Mouse (Mus musculus): ENCODE measurements around the gene Sipa1l1. TPM values are rescaled to one million over a fixed set of nuclear protein-coding genes. Genes with fewer than 3 reads are reported as not detected.

Gene Sipa1l1
- polyA plus RNA-seq, 1 experiment from 2014 or later = 37.2 TPM

- H3K36me3 ChIP-seq (ENCODE audit: control insufficient read depth, insufficient read depth, low read length) = peaks cover 12% of the 10 kb centered on the region
- H3K4me2 ChIP-seq = no peak overlapping the region
- H3K27me3 ChIP-seq (ENCODE audit: control insufficient read depth, insufficient read depth, low read length) = no peaks in the 10 kb centered on the region
- H3K9me3 ChIP-seq (replicated peaks; ENCODE audit: control insufficient read depth, low read length) = no peaks in the 10 kb centered on the region
- no peak for ATAC-seq (replicated peaks; ENCODE audit: insufficient number of reproducible peaks, low FRiP score, low TSS enrichment)
- peaks cover 22% of the 10 kb centered on the region for H3K4me1 ChIP-seq (ENCODE audit: control insufficient read depth, insufficient read depth, low read length)
- no peak overlapping the region for H3K9ac ChIP-seq (ENCODE audit: low read depth, low read length)
- no peak overlapping the region for H3K4me3 ChIP-seq (ENCODE audit: low read depth, low read length)
- 23% methylated on average over 4 of the region's 4 CpGs for WGBS (ENCODE audit: insufficient replicate concordance)
- peak overlapping the region; percentile 6; the same call in 1 of the 2 replicates for H3K27ac ChIP-seq (ENCODE audit: low read depth, low read length)
Measured at GRCm38 (mm10) chr12:82415690-82416364, 246.7 kb downstream of the Sipa1l1 start.

GRCm38 (mm10) chr12:82419027-82419426 lies 249.9 kb downstream of the Sipa1l1 start:
- Histone ChIP-seq H3K27me3 (ENCODE audit: control insufficient read depth, insufficient read depth, low read length) (no peaks in the 10 kb centered on the region), H3K36me3 (ENCODE audit: control insufficient read depth, insufficient read depth, low read length) (peaks cover 19% of the 10 kb centered on the region), H3K4me1 (ENCODE audit: control insufficient read depth, insufficient read depth, low read length) (peaks cover 22% of the 10 kb centered on the region), H3K9me3 (replicated peaks; ENCODE audit: control insufficient read depth, low read length) (no peaks in the 10 kb centered on the region), H3K27ac (ENCODE audit: low read depth, low read length) (no peak overlapping the region), H3K9ac (ENCODE audit: low read depth, low read length) (no peak overlapping the region), H3K4me3 (ENCODE audit: low read depth, low read length) (no peak overlapping the region), H3K4me2 (no peak overlapping the region)
- no peak for ATAC-seq (replicated peaks; ENCODE audit: insufficient number of reproducible peaks, low FRiP score, low TSS enrichment)
- 87% methylated on average over 8 of the region's 8 CpGs for WGBS (ENCODE audit: insufficient replicate concordance)

- H3K4me3 ChIP-seq (ENCODE audit: low read depth, low read length) = no peak overlapping the region
- H3K4me1 ChIP-seq (ENCODE audit: control insufficient read depth, insufficient read depth, low read length) = peaks cover 4% of the 10 kb centered on the region
- 80% methylated on average over 15 of the region's 15 CpGs for WGBS (ENCODE audit: insufficient replicate concordance)
- no peaks in the 10 kb centered on the region for H3K27me3 ChIP-seq (ENCODE audit: control insufficient read depth, insufficient read depth, low read length)
- ATAC-seq (replicated peaks; ENCODE audit: insufficient number of reproducible peaks, low FRiP score, low TSS enrichment) = no peak
- peaks cover 11% of the 10 kb centered on the region for H3K36me3 ChIP-seq (ENCODE audit: control insufficient read depth, insufficient read depth, low read length)
- H3K9me3 ChIP-seq (replicated peaks; ENCODE audit: control insufficient read depth, low read length) = no peaks in the 10 kb centered on the region
- H3K4me2 ChIP-seq = no peak overlapping the region
- no peak overlapping the region for H3K9ac ChIP-seq (ENCODE audit: low read depth, low read length)
- peak overlapping the region; percentile 50; the same call in 1 of the 2 replicates for H3K27ac ChIP-seq (ENCODE audit: low read depth, low read length)
Measured at GRCm38 (mm10) chr12:82424783-82425182, 255.7 kb downstream of the Sipa1l1 start.

GRCm38 (mm10) chr12:82425853-82426252 lies 256.7 kb downstream of the Sipa1l1 start:
- Histone ChIP-seq H3K36me3 (ENCODE audit: control insufficient read depth, insufficient read depth, low read length) (peaks cover 11% of the 10 kb centered on the region), H3K27me3 (ENCODE audit: control insufficient read depth, insufficient read depth, low read length) (no peaks in the 10 kb centered on the region), H3K4me3 (ENCODE audit: low read depth, low read length) (no peak overlapping the region), H3K9ac (ENCODE audit: low read depth, low read length) (no peak overlapping the region), H3K4me2 (no peak overlapping the region), H3K27ac (ENCODE audit: low read depth, low read length) (no peak overlapping the region), H3K4me1 (ENCODE audit: control insufficient read depth, insufficient read depth, low read length) (no peaks in the 10 kb centered on the region; the same call in 1 of the 2 replicates), H3K9me3 (replicated peaks; ENCODE audit: control insufficient read depth, low read length) (no peaks in the 10 kb centered on the region)
- WGBS (ENCODE audit: insufficient replicate concordance) = 87% methylated on average over 11 of the region's 11 CpGs
- no peak for ATAC-seq (replicated peaks; ENCODE audit: insufficient number of reproducible peaks, low FRiP score, low TSS enrichment)

- Histone ChIP-seq H3K4me3 (ENCODE audit: low read depth, low read length) (no peak overlapping the region), H3K9ac (ENCODE audit: low read depth, low read length) (no peak overlapping the region), H3K27me3 (ENCODE audit: control insufficient read depth, insufficient read depth, low read length) (no peaks in the 10 kb centered on the region), H3K9me3 (replicated peaks; ENCODE audit: control insufficient read depth, low read length) (no peaks in the 10 kb centered on the region), H3K36me3 (ENCODE audit: control insufficient read depth, insufficient read depth, low read length) (peaks cover 11% of the 10 kb centered on the region), H3K27ac (ENCODE audit: low read depth, low read length) (no peak overlapping the region), H3K4me1 (ENCODE audit: control insufficient read depth, insufficient read depth, low read length) (no peaks in the 10 kb centered on the region; the same call in 1 of the 2 replicates), H3K4me2 (no peak overlapping the region)
- WGBS (ENCODE audit: insufficient replicate concordance) = 85% methylated on average over 2 of the region's 2 CpGs
- ATAC-seq (replicated peaks; ENCODE audit: insufficient number of reproducible peaks, low FRiP score, low TSS enrichment) = no peak
Measured at GRCm38 (mm10) chr12:82427416-82427815, 258.3 kb downstream of the Sipa1l1 start.

GRCm38 (mm10) chr12:82428466-82428865 lies 259.3 kb downstream of the Sipa1l1 start:
- H3K9me3 ChIP-seq (replicated peaks; ENCODE audit: control insufficient read depth, low read length) = no peaks in the 10 kb centered on the region
- 73% methylated on average over 9 of the region's 9 CpGs for WGBS (ENCODE audit: insufficient replicate concordance)
- H3K27ac ChIP-seq (ENCODE audit: low read depth, low read length) = no peak overlapping the region
- no peak overlapping the region for H3K4me3 ChIP-seq (ENCODE audit: low read depth, low read length)
- H3K27me3 ChIP-seq (ENCODE audit: control insufficient read depth, insufficient read depth, low read length) = no peaks in the 10 kb centered on the region
- no peak overlapping the region for H3K4me2 ChIP-seq
- no peaks in the 10 kb centered on the region; the same call in 1 of the 2 replicates for H3K4me1 ChIP-seq (ENCODE audit: control insufficient read depth, insufficient read depth, low read length)
- H3K36me3 ChIP-seq (ENCODE audit: control insufficient read depth, insufficient read depth, low read length) = peaks cover 9% of the 10 kb centered on the region
- H3K9ac ChIP-seq (ENCODE audit: low read depth, low read length) = no peak overlapping the region
- ATAC-seq (replicated peaks; ENCODE audit: insufficient number of reproducible peaks, low FRiP score, low TSS enrichment) = no peak

GRCm38 (mm10) chr12:82433311-82433710 lies 264.2 kb downstream of the Sipa1l1 start:
- no peak overlapping the region for H3K27ac ChIP-seq (ENCODE audit: low read depth, low read length)
- H3K9me3 ChIP-seq (replicated peaks; ENCODE audit: control insufficient read depth, low read length) = no peaks in the 10 kb centered on the region
- H3K4me2 ChIP-seq = no peak overlapping the region
- no peak for ATAC-seq (replicated peaks; ENCODE audit: insufficient number of reproducible peaks, low FRiP score, low TSS enrichment)
- H3K36me3 ChIP-seq (ENCODE audit: control insufficient read depth, insufficient read depth, low read length) = peaks cover 7% of the 10 kb centered on the region
- WGBS (ENCODE audit: insufficient replicate concordance) = 74% methylated on average over 4 of the region's 4 CpGs
- no peaks in the 10 kb centered on the region for H3K27me3 ChIP-seq (ENCODE audit: control insufficient read depth, insufficient read depth, low read length)
- no peak overlapping the region for H3K9ac ChIP-seq (ENCODE audit: low read depth, low read length)
- no peaks in the 10 kb centered on the region; the same call in 1 of the 2 replicates for H3K4me1 ChIP-seq (ENCODE audit: control insufficient read depth, insufficient read depth, low read length)
- H3K4me3 ChIP-seq (ENCODE audit: low read depth, low read length) = no peak overlapping the region

- Histone ChIP-seq H3K4me3 (ENCODE audit: low read depth, low read length) (no peak overlapping the region), H3K4me1 (ENCODE audit: control insufficient read depth, insufficient read depth, low read length) (no peaks in the 10 kb centered on the region; the same call in 1 of the 2 replicates), H3K27ac (ENCODE audit: low read depth, low read length) (no peak overlapping the region), H3K4me2 (no peak overlapping the region), H3K36me3 (ENCODE audit: control insufficient read depth, insufficient read depth, low read length) (peaks cover 16% of the 10 kb centered on the region), H3K27me3 (ENCODE audit: control insufficient read depth, insufficient read depth, low read length) (no peaks in the 10 kb centered on the region), H3K9ac (ENCODE audit: low read depth, low read length) (no peak overlapping the region), H3K9me3 (replicated peaks; ENCODE audit: control insufficient read depth, low read length) (no peaks in the 10 kb centered on the region)
- no peak for ATAC-seq (replicated peaks; ENCODE audit: insufficient number of reproducible peaks, low FRiP score, low TSS enrichment)
- 87% methylated on average over 9 of the region's 9 CpGs for WGBS (ENCODE audit: insufficient replicate concordance)
Measured at GRCm38 (mm10) chr12:82434591-82434990, 265.5 kb downstream of the Sipa1l1 start.

GRCm38 (mm10) chr12:82441479-82441878 lies 272.4 kb downstream of the Sipa1l1 start:
- H3K9me3 ChIP-seq (replicated peaks; ENCODE audit: control insufficient read depth, low read length) = no peaks in the 10 kb centered on the region
- H3K27ac ChIP-seq (ENCODE audit: low read depth, low read length) = no peak overlapping the region
- H3K27me3 ChIP-seq (ENCODE audit: control insufficient read depth, insufficient read depth, low read length) = no peaks in the 10 kb centered on the region
- H3K4me1 ChIP-seq (ENCODE audit: control insufficient read depth, insufficient read depth, low read length) = no peaks in the 10 kb centered on the region
- WGBS (ENCODE audit: insufficient replicate concordance) = 83% methylated on average over 3 of the region's 3 CpGs
- H3K9ac ChIP-seq (ENCODE audit: low read depth, low read length) = no peak overlapping the region
- ATAC-seq (replicated peaks; ENCODE audit: insufficient number of reproducible peaks, low FRiP score, low TSS enrichment) = no peak
- H3K4me3 ChIP-seq (ENCODE audit: low read depth, low read length) = no peak overlapping the region
- no peak overlapping the region for H3K4me2 ChIP-seq
- peaks cover 23% of the 10 kb centered on the region for H3K36me3 ChIP-seq (ENCODE audit: control insufficient read depth, insufficient read depth, low read length)
